Mouse (Mus musculus): ENCODE measurements around the gene Soga3.

DNA sequence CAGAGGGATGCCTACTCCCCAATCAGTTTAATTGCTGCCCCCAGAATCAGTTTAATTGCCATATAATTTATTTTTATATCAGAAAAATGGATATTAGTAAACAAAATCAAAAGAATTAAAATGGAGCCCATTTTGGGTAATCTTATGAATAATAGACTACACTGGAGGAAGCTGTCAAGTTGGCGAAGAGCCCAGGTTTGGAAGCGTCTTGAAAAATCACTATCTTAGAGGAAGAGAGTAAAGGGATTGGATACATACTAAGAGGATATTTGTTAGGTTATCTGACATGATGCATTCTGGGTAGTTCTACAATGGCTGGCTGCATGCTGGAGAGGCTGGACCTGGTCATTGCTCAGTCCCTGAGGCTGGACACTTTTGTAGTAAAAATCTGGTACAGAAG lies 87.6 kb downstream of the Soga3 start:
- TF ChIP-seq CTCF (IDR thresholded peaks at IDR 0.05) (no peak), EP300 (IDR thresholded peaks at IDR 0.05) (no peak)
